Mouse (Mus musculus) heart, embryonic 11.5 days (tissue): Measurements from ENCODE around the gene Pfkfb4. TPM values are rescaled to one million over a fixed set of nuclear protein-coding genes. Genes with fewer than 3 reads are reported as not detected.
A peak's percentile ranks its signal among the peaks of the same experiment; 100 is the strongest.

Source experiments
- ATAC-seq: fragments of 200-750 bp; cut with Nextera tagmentation; replicated peaks from 2 replicates; pipeline ENCODE4 v1.8.0; 2017; ENCODE audit warnings: moderate library complexity; ENCODE audit not compliant: insufficient number of reproducible peaks, low FRiP score, low TSS enrichment
- H3K27ac ChIP-seq: fragments of 300-500 bp; sonication (generic); 2 replicates; pipeline ENCODE4 v1.5.1; 2014; ENCODE audit warnings: mild to moderate bottlenecking, low read depth, low read length
- H3K27me3 ChIP-seq: fragments of 300-500 bp; sonication (generic); 2 replicates; pipeline ENCODE4 v1.6.1; 2014; ENCODE audit warnings: mild to moderate bottlenecking, low read length, mixed read lengths; ENCODE audit not compliant: control insufficient read depth, insufficient read depth
- H3K36me3 ChIP-seq: fragments of 300-500 bp; sonication (generic); 2 replicates; pipeline ENCODE4 v1.6.1; 2014; ENCODE audit warnings: mild to moderate bottlenecking, low read length, moderate library complexity, mixed read lengths; ENCODE audit not compliant: control insufficient read depth, insufficient read depth
- H3K4me1 ChIP-seq: fragments of 300-500 bp; sonication (generic); 2 replicates; pipeline ENCODE4 v1.6.1; 2014; ENCODE audit warnings: low read length; ENCODE audit not compliant: control insufficient read depth, insufficient read depth
- H3K4me2 ChIP-seq: fragments of 300-500 bp; sonication (generic); 2 replicates; pipeline ENCODE4 v1.6.1; 2014; ENCODE audit warnings: mild to moderate bottlenecking, moderate library complexity
- H3K4me3 ChIP-seq: fragments of 300-500 bp; sonication (generic); 2 replicates; pipeline ENCODE4 v1.5.1; 2014; ENCODE audit warnings: low read depth, low read length
- H3K9ac ChIP-seq: fragments of 300-500 bp; sonication (generic); 2 replicates; pipeline ENCODE4 v1.6.1; 2014; ENCODE audit warnings: mild to moderate bottlenecking, low read depth, low read length, moderate library complexity
- H3K9me3 ChIP-seq: fragments of 300-500 bp; sonication (generic); replicated peaks from 2 replicates; pipeline ENCODE4 v1.6.1; 2016; ENCODE audit warnings: low read length; ENCODE audit not compliant: control insufficient read depth
- WGBS: fragments of 180-500 bp; shearing (Covaris S2); extraction: QIAGEN DNeasy Blood & Tissue Kit; methylation state at CpG from one replicate; pipeline ENCODE4 v1.1.7; 2014; ENCODE audit not compliant: insufficient replicate concordance; 5-methylcytosine and 5-hydroxymethylcytosine counted together
- polyA plus RNA-seq: library from polyadenylated mRNA; unstranded; fragments of >200 nt; fragmentation: Nextera tagmentation; extraction: Ambion mirVana; gene quantifications from 2 replicates; pipeline ENCODE4 v1.2.1, GENCODE M21; 2014

Pfkfb4 gene
- polyA plus RNA-seq, 1 experiment from 2014 or later = 4.5 TPM

- Histone ChIP-seq H3K4me3 (no peak overlapping the region), H3K27me3 (no peaks in the 10 kb centered on the region), H3K9me3 (no peaks in the 10 kb centered on the region), H3K9ac (0 out of 2 replicates have a peak overlapping the region, but pooled peaks have one; percentile 16), H3K4me1 (peaks cover 27% of the 10 kb centered on the region), H3K4me2 (no peak overlapping the region; the same call in 1 of the 2 replicates), H3K36me3 (no peaks in the 10 kb centered on the region), H3K27ac (no peak overlapping the region)
- ATAC-seq = no peak
- 75% methylated on average over 4 of the region's 4 CpGs for WGBS
Observed at GRCm38 (mm10) chr9:108989802-108990461, 1.6 kb upstream of the Pfkfb4 start.

- peaks cover 27% of the 10 kb centered on the region for H3K4me1 ChIP-seq
- no peaks in the 10 kb centered on the region for H3K36me3 ChIP-seq
- H3K9ac ChIP-seq = no peak overlapping the region
- WGBS = 79% methylated on average over 7 of the region's 7 CpGs
- no peak overlapping the region; the same call in 1 of the 2 replicates for H3K4me2 ChIP-seq
- no peak overlapping the region for H3K4me3 ChIP-seq
- no peak for ATAC-seq
- H3K9me3 ChIP-seq = no peaks in the 10 kb centered on the region
- H3K27ac ChIP-seq = no peak overlapping the region
- no peaks in the 10 kb centered on the region for H3K27me3 ChIP-seq
Observed at GRCm38 (mm10) chr9:108990462-108990820, 1.1 kb upstream of the Pfkfb4 start.

- peak; percentile 0; the same call in 1 of the 2 replicates for ATAC-seq
- no peaks in the 10 kb centered on the region for H3K36me3 ChIP-seq
- peaks cover 35% of the 10 kb centered on the region for H3K4me1 ChIP-seq
- 9% methylated on average over 18 of the region's 18 CpGs for WGBS
- H3K27me3 ChIP-seq = no peaks in the 10 kb centered on the region
- no peaks in the 10 kb centered on the region for H3K9me3 ChIP-seq
- peak overlapping the region; percentile 74 for H3K9ac ChIP-seq
- H3K27ac ChIP-seq = no peak overlapping the region
- H3K4me3 ChIP-seq = peak overlapping the region; percentile 66
- H3K4me2 ChIP-seq = peak overlapping the region; percentile 90
Observed at GRCm38 (mm10) chr9:108992085-108992469, 499 bp downstream of the Pfkfb4 start.

- H3K4me1 ChIP-seq = peaks cover 34% of the 10 kb centered on the region
- no peak for ATAC-seq
- H3K4me2 ChIP-seq = peak overlapping the region; percentile 90
- no peaks in the 10 kb centered on the region for H3K27me3 ChIP-seq
- 59% methylated on average over 9 of the region's 9 CpGs for WGBS
- H3K9me3 ChIP-seq = no peaks in the 10 kb centered on the region
- H3K4me3 ChIP-seq = peak overlapping the region; percentile 66
- no peaks in the 10 kb centered on the region for H3K36me3 ChIP-seq
- no peak overlapping the region; the same call in 1 of the 2 replicates for H3K9ac ChIP-seq
- no peak overlapping the region for H3K27ac ChIP-seq
Observed at GRCm38 (mm10) chr9:108992620-108993361, 1.2 kb downstream of the Pfkfb4 start.

GRCm38 (mm10) chr9:108996411-108996810 is 4.8 kb downstream of the Pfkfb4 start:
- 56% methylated on average over 9 of the region's 9 CpGs for WGBS
- Histone ChIP-seq H3K4me1 (peaks cover 7% of the 10 kb centered on the region; the same call in 1 of the 2 replicates), H3K36me3 (no peaks in the 10 kb centered on the region), H3K9ac (no peak overlapping the region), H3K9me3 (no peaks in the 10 kb centered on the region), H3K27ac (no peak overlapping the region), H3K4me3 (no peak overlapping the region), H3K4me2 (no peak overlapping the region), H3K27me3 (no peaks in the 10 kb centered on the region)
- ATAC-seq = no peak

GRCm38 (mm10) chr9:108998287-108999166 is 6.9 kb downstream of the Pfkfb4 start:
- no peak overlapping the region for H3K9ac ChIP-seq
- peaks cover 7% of the 10 kb centered on the region; the same call in 1 of the 2 replicates for H3K4me1 ChIP-seq
- H3K4me2 ChIP-seq = no peak overlapping the region
- no peaks in the 10 kb centered on the region for H3K27me3 ChIP-seq
- H3K4me3 ChIP-seq = no peak overlapping the region
- H3K9me3 ChIP-seq = no peaks in the 10 kb centered on the region
- ATAC-seq = no peak
- no peak overlapping the region for H3K27ac ChIP-seq
- no peaks in the 10 kb centered on the region for H3K36me3 ChIP-seq
- WGBS = 82% methylated on average over 19 of the region's 19 CpGs

- Histone ChIP-seq H3K27me3 (no peaks in the 10 kb centered on the region), H3K4me2 (no peak overlapping the region), H3K36me3 (no peaks in the 10 kb centered on the region), H3K4me3 (no peak overlapping the region), H3K9ac (no peak overlapping the region), H3K27ac (no peak overlapping the region), H3K4me1 (peaks cover 7% of the 10 kb centered on the region; the same call in 1 of the 2 replicates), H3K9me3 (no peaks in the 10 kb centered on the region)
- no peak for ATAC-seq
- WGBS = 64% methylated on average over 4 of the region's 4 CpGs
Observed at GRCm38 (mm10) chr9:108999167-108999526, 7.6 kb downstream of the Pfkfb4 start.

- Histone ChIP-seq H3K4me2 (no peak overlapping the region), H3K27ac (no peak overlapping the region), H3K4me1 (peaks cover 5% of the 10 kb centered on the region; the same call in 1 of the 2 replicates), H3K4me3 (no peak overlapping the region), H3K36me3 (no peaks in the 10 kb centered on the region), H3K27me3 (no peaks in the 10 kb centered on the region), H3K9ac (no peak overlapping the region), H3K9me3 (no peaks in the 10 kb centered on the region)
- 11% methylated on average over 3 of the region's 3 CpGs for WGBS
- no peak for ATAC-seq
Observed at GRCm38 (mm10) chr9:109000726-109001125, 9.1 kb downstream of the Pfkfb4 start.
